Mouse (Mus musculus): ENCODE measurements around the gene Zdhhc8. TPM values are rescaled to one million over a fixed set of nuclear protein-coding genes. Genes with fewer than 3 reads are reported as not detected.

Zdhhc8 gene
- 16.3 and 17.3 TPM in 2 replicates for polyA plus RNA-seq (2014; fragmentation: Nextera tagmentation; extraction: Ambion mirVana)

GRCm38 (mm10) chr16:18234671-18235388 lies at the start of gene Zdhhc8:
TSS of gene Zdhhc8 (minus strand) at chr16:18235136.
- WGBS (ENCODE audit: insufficient replicate concordance), result under 1% methylated on average over 73 of the region's 79 CpGs
- Histone ChIP-seq H3K4me1 (ENCODE audit: control insufficient read depth, insufficient read depth, low read length) (peaks cover 36% of the 10 kb centered on the region), H3K27ac (ENCODE audit: low read depth, low read length) (peak within 1 kb of the TSS; percentile 85)

GRCm38 (mm10) chr16:18275166-18275565 lies 40.2 kb upstream of the Zdhhc8 start:
- H3K9ac ChIP-seq (ENCODE audit: low read depth, low read length), result no peak overlapping the region
- no peak for ATAC-seq (replicated peaks; ENCODE audit: insufficient number of reproducible peaks, low FRiP score, low TSS enrichment)
- H3K4me2 ChIP-seq, result no peak overlapping the region
- H3K9me3 ChIP-seq (replicated peaks; ENCODE audit: control insufficient read depth, low read length), result no peaks in the 10 kb centered on the region
- H3K4me1 ChIP-seq (ENCODE audit: control insufficient read depth, insufficient read depth, low read length), result no peaks in the 10 kb centered on the region
- no peaks in the 10 kb centered on the region for H3K27me3 ChIP-seq (ENCODE audit: control insufficient read depth, insufficient read depth, low read length)
- 84% methylated on average over 2 of the region's 2 CpGs for WGBS (ENCODE audit: insufficient replicate concordance)
- no peak overlapping the region for H3K27ac ChIP-seq (ENCODE audit: low read depth, low read length)
- H3K36me3 ChIP-seq (ENCODE audit: control insufficient read depth, insufficient read depth, low read length), result peaks cover 64% of the 10 kb centered on the region
- no peak overlapping the region for H3K4me3 ChIP-seq (ENCODE audit: low read depth, low read length)

More at GRCm38 (mm10) chr16:18234671-18235388, at the start of gene Zdhhc8:
- H3K9ac ChIP-seq (ENCODE audit: low read depth, low read length), result peak within 1 kb of the TSS; percentile 85
- no peaks in the 10 kb centered on the region for H3K9me3 ChIP-seq (replicated peaks; ENCODE audit: control insufficient read depth, low read length)
- peak within 1 kb of the TSS; percentile 79 for H3K4me2 ChIP-seq
- H3K4me3 ChIP-seq (ENCODE audit: low read depth, low read length), result peak within 1 kb of the TSS; percentile 75
- peaks cover 5% of the 10 kb centered on the region for H3K36me3 ChIP-seq (ENCODE audit: control insufficient read depth, insufficient read depth, low read length)
- ATAC-seq (replicated peaks; ENCODE audit: insufficient number of reproducible peaks, low FRiP score, low TSS enrichment), result peak; percentile 73
- H3K27me3 ChIP-seq (ENCODE audit: control insufficient read depth, insufficient read depth, low read length), result no peaks in the 10 kb centered on the region

GRCm38 (mm10) chr16:18268182-18268581 lies 33.2 kb upstream of the Zdhhc8 start:
- H3K4me3 ChIP-seq (ENCODE audit: low read depth, low read length), result no peak overlapping the region
- no peaks in the 10 kb centered on the region for H3K9me3 ChIP-seq (replicated peaks; ENCODE audit: control insufficient read depth, low read length)
- ATAC-seq (replicated peaks; ENCODE audit: insufficient number of reproducible peaks, low FRiP score, low TSS enrichment), result no peak
- peaks cover 48% of the 10 kb centered on the region for H3K36me3 ChIP-seq (ENCODE audit: control insufficient read depth, insufficient read depth, low read length)
- no peak overlapping the region for H3K9ac ChIP-seq (ENCODE audit: low read depth, low read length)
- 93% methylated on average over 5 of the region's 5 CpGs for WGBS (ENCODE audit: insufficient replicate concordance)
- H3K4me2 ChIP-seq, result no peak overlapping the region
- H3K27ac ChIP-seq (ENCODE audit: low read depth, low read length), result no peak overlapping the region
- H3K4me1 ChIP-seq (ENCODE audit: control insufficient read depth, insufficient read depth, low read length), result no peaks in the 10 kb centered on the region
- no peaks in the 10 kb centered on the region for H3K27me3 ChIP-seq (ENCODE audit: control insufficient read depth, insufficient read depth, low read length)

- 81% methylated on average over 2 of the region's 2 CpGs for WGBS (ENCODE audit: insufficient replicate concordance)
- Histone ChIP-seq H3K9me3 (replicated peaks; ENCODE audit: control insufficient read depth, low read length) (no peaks in the 10 kb centered on the region), H3K4me1 (ENCODE audit: control insufficient read depth, insufficient read depth, low read length) (no peaks in the 10 kb centered on the region), H3K4me3 (ENCODE audit: low read depth, low read length) (no peak overlapping the region), H3K27ac (ENCODE audit: low read depth, low read length) (no peak overlapping the region), H3K36me3 (ENCODE audit: control insufficient read depth, insufficient read depth, low read length) (peaks cover 46% of the 10 kb centered on the region), H3K9ac (ENCODE audit: low read depth, low read length) (no peak overlapping the region), H3K27me3 (ENCODE audit: control insufficient read depth, insufficient read depth, low read length) (no peaks in the 10 kb centered on the region), H3K4me2 (no peak overlapping the region)
- no peak for ATAC-seq (replicated peaks; ENCODE audit: insufficient number of reproducible peaks, low FRiP score, low TSS enrichment)
Observed at GRCm38 (mm10) chr16:18265024-18265423, 30.1 kb upstream of the Zdhhc8 start.

- ATAC-seq (replicated peaks; ENCODE audit: insufficient number of reproducible peaks, low FRiP score, low TSS enrichment), result no peak
- no peak within 1 kb of the TSS for H3K4me2 ChIP-seq
- H3K9ac ChIP-seq (ENCODE audit: low read depth, low read length), result no peak within 1 kb of the TSS
- no peak within 1 kb of the TSS for H3K27ac ChIP-seq (ENCODE audit: low read depth, low read length)
- H3K36me3 ChIP-seq (ENCODE audit: control insufficient read depth, insufficient read depth, low read length), result peaks cover 70% of the 10 kb centered on the region
- H3K9me3 ChIP-seq (replicated peaks; ENCODE audit: control insufficient read depth, low read length), result no peaks in the 10 kb centered on the region
- WGBS (ENCODE audit: insufficient replicate concordance), result 92% methylated on average over 2 of the region's 2 CpGs
- no peaks in the 10 kb centered on the region for H3K27me3 ChIP-seq (ENCODE audit: control insufficient read depth, insufficient read depth, low read length)
- H3K4me3 ChIP-seq (ENCODE audit: low read depth, low read length), result no peak within 1 kb of the TSS
- no peaks in the 10 kb centered on the region for H3K4me1 ChIP-seq (ENCODE audit: control insufficient read depth, insufficient read depth, low read length)
Observed at GRCm38 (mm10) chr16:18258221-18258620, 23.3 kb upstream of the Zdhhc8 start, which contains the start of gene Gm49776. TSS of gene Gm49776 (minus strand) at chr16:18258321.

- WGBS (ENCODE audit: insufficient replicate concordance), result 84% methylated on average over 1 of the region's 1 CpGs
- ATAC-seq (replicated peaks; ENCODE audit: insufficient number of reproducible peaks, low FRiP score, low TSS enrichment), result no peak
- no peak overlapping the region for H3K27ac ChIP-seq (ENCODE audit: low read depth, low read length)
- no peaks in the 10 kb centered on the region for H3K27me3 ChIP-seq (ENCODE audit: control insufficient read depth, insufficient read depth, low read length)
- peaks cover 53% of the 10 kb centered on the region for H3K36me3 ChIP-seq (ENCODE audit: control insufficient read depth, insufficient read depth, low read length)
- no peaks in the 10 kb centered on the region for H3K9me3 ChIP-seq (replicated peaks; ENCODE audit: control insufficient read depth, low read length)
- H3K4me1 ChIP-seq (ENCODE audit: control insufficient read depth, insufficient read depth, low read length), result peaks cover 19% of the 10 kb centered on the region
- H3K4me3 ChIP-seq (ENCODE audit: low read depth, low read length), result no peak overlapping the region
- no peak overlapping the region for H3K9ac ChIP-seq (ENCODE audit: low read depth, low read length)
- H3K4me2 ChIP-seq, result no peak overlapping the region
Observed at GRCm38 (mm10) chr16:18253866-18254265, 18.9 kb upstream of the Zdhhc8 start.

- no peak for ATAC-seq (replicated peaks; ENCODE audit: insufficient number of reproducible peaks, low FRiP score, low TSS enrichment)
- H3K9me3 ChIP-seq (replicated peaks; ENCODE audit: control insufficient read depth, low read length), result no peaks in the 10 kb centered on the region
- WGBS (ENCODE audit: insufficient replicate concordance), result 84% methylated on average over 6 of the region's 6 CpGs
- H3K27me3 ChIP-seq (ENCODE audit: control insufficient read depth, insufficient read depth, low read length), result no peaks in the 10 kb centered on the region
- H3K9ac ChIP-seq (ENCODE audit: low read depth, low read length), result no peak overlapping the region
- no peak overlapping the region for H3K4me2 ChIP-seq
- H3K4me3 ChIP-seq (ENCODE audit: low read depth, low read length), result no peak overlapping the region
- H3K4me1 ChIP-seq (ENCODE audit: control insufficient read depth, insufficient read depth, low read length), result peaks cover 19% of the 10 kb centered on the region
- H3K36me3 ChIP-seq (ENCODE audit: control insufficient read depth, insufficient read depth, low read length), result peaks cover 45% of the 10 kb centered on the region
- no peak overlapping the region for H3K27ac ChIP-seq (ENCODE audit: low read depth, low read length)
Observed at GRCm38 (mm10) chr16:18252736-18253135, 17.8 kb upstream of the Zdhhc8 start.

GRCm38 (mm10) chr16:18250828-18251790 lies 16.2 kb upstream of the Zdhhc8 start:
- no peak overlapping the region for H3K4me3 ChIP-seq (ENCODE audit: low read depth, low read length)
- 74% methylated on average over 10 of the region's 10 CpGs for WGBS (ENCODE audit: insufficient replicate concordance)
- no peak overlapping the region for H3K9ac ChIP-seq (ENCODE audit: low read depth, low read length)
- H3K36me3 ChIP-seq (ENCODE audit: control insufficient read depth, insufficient read depth, low read length), result peaks cover 33% of the 10 kb centered on the region
- peak overlapping the region; percentile 3; the same call in 1 of the 2 replicates for H3K27ac ChIP-seq (ENCODE audit: low read depth, low read length)
- H3K4me1 ChIP-seq (ENCODE audit: control insufficient read depth, insufficient read depth, low read length), result peaks cover 24% of the 10 kb centered on the region
- no peaks in the 10 kb centered on the region for H3K9me3 ChIP-seq (replicated peaks; ENCODE audit: control insufficient read depth, low read length)
- no peak overlapping the region; the same call in 1 of the 2 replicates for H3K4me2 ChIP-seq
- no peaks in the 10 kb centered on the region for H3K27me3 ChIP-seq (ENCODE audit: control insufficient read depth, insufficient read depth, low read length)
- ATAC-seq (replicated peaks; ENCODE audit: insufficient number of reproducible peaks, low FRiP score, low TSS enrichment), result no peak

All from heart, embryonic 11.5 days (tissue).